Mouse (Mus musculus): ENCODE measurements at regions not wholly inside any gene's neighbourhood (a gene's known extent, or its start where the extent isn't known, plus 50 kb on each side); places are given as distances from the start of the nearest gene placed in this dataset.

DNA sequence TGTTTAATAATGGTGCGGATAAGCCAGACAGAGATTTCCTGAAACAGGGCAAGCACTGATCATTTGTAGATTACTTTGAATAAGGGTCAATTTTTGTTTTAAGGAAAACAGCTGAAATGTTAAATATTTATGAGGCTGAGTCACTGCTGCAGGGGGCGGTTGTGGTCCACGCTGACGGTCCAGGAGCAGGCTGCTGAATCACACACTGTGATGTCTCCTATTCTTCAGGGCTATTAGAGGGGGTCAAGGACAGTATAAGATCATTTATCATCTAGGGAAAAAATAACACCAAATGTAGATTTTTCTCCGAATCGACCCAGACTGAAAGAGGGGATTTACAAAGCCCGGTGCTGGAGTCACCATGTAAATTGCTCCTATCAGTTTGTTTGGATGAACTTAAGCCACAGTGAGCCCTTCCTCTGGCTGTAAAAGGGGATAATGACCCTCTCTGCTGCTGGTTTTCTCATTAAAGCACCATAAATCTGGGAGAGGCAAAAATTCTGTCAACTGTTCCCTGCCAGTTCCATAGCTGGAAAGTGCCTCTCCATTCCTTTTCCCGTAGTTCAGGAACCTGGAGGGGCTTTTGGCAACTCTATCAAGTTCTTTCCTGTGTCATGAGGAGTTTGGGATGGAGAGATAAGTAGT is 404.2 kb downstream of the Glrx3 start:
- TF ChIP-seq POLR2A (IDR thresholded peaks at IDR 0.05; ENCODE audit: borderline replicate concordance, control insufficient read depth, low read depth, low read length) (no peak), CTCF (IDR thresholded peaks at IDR 0.05; ENCODE audit: control insufficient read depth, insufficient read depth, low read length) (no peak)

Data from bone marrow, adult 2 months (tissue).